Mouse (Mus musculus) E14TG2a.4 (cell line): ENCODE measurements around the gene Pkd1l1.

Experiments
- CTCF ChIP-seq: conservative IDR thresholded peaks from 2 replicates; pipeline ENCODE4 v1.5.1; 2014; ENCODE audit warnings: low read length
- POU5F1 ChIP-seq: IDR thresholded peaks from 2 replicates; pipeline ENCODE4 v1.6.1; 2014; ENCODE audit warnings: low read length, borderline replicate concordance

DNA sequence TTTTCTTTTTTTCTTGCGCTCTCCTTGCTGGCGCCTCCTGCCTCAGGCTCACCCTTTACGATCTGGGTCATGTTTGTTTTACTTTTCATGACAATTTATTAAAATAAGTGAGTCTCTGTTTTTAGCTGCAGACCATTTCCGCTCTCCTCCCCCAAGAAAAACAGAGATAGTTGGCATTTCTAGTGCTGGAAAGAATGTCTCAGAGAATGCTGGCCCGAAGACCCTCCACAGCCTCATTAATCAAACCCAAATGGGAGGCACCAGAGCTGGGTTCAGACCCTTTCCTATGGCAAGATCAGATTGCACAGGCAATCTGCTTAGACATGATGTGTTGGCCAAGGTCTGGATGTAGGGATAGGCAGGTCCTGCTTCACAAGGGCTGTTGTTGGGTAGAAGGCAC is 175.6 kb downstream of the Pkd1l1 start:
- TF ChIP-seq CTCF (no peak), POU5F1 (no peak)
